Comparison of ENCODE assay signal across 13 mouse cellular contexts in genomic region chr4:148121362-148121761, GRCm38 (mm10). TPM values are rescaled to one million over a fixed set of nuclear protein-coding genes. Genes with fewer than 3 reads are reported as not detected.
DNase-seq lines count a peak whose midpoint lies in the region; ATAC-seq lines count a peak whose summit lies in the region.
"Had no signal": no experiment of that assay in that cellular context is flagged by ENCODE, and none has a peak within 500 bp of the region (broad histone marks: within the 10 kb centered on the region; RNA-seq: fewer than 3 reads in every experiment).

No protein-coding gene starts in this region.

- ATAC-seq in hindbrain, embryonic 14.5 days (ENCODE audit: low FRiP score) = peak; percentile 62
- peak; percentile 46 for ATAC-seq in midbrain, embryonic 14.5 days (ENCODE audit: low FRiP score, low TSS enrichment)

- H3K36me3 ChIP-seq in hindbrain, embryonic 14.5 days (replicated peaks; ENCODE audit: control insufficient read depth, insufficient read depth) = no peaks in the 10 kb centered on the region
- H3K36me3 ChIP-seq in midbrain, embryonic 14.5 days (ENCODE audit: control insufficient read depth, insufficient read depth, low read length) = no peaks in the 10 kb centered on the region
- H3K36me3 ChIP-seq: embryonic facial prominence, embryonic 12.5 days; liver, embryonic 15.5 days had no signal

- DNase-seq in gastrocnemius, postnatal 10 days = peak; percentile 45
- DNase-seq in gastrocnemius, postnatal 25 days = no peak
- DNase-seq in cerebellum, postnatal 36 days = peak; percentile 72 to 73
- DNase-seq in hindbrain, embryonic 14.5 days (ENCODE audit: low spot score) = peak; percentile 78
- peak; percentile 77 for DNase-seq in midbrain, embryonic 14.5 days
- no peak for DNase-seq in gastrocnemius, postnatal 14 days
- no peak for DNase-seq in kidney, postnatal 4 days
- no peak for DNase-seq in urinary bladder, postnatal 10 days (ENCODE audit: low spot score)
- DNase-seq: gastrocnemius, postnatal 36 days; heart, postnatal 36 days; kidney, postnatal 14 days had no signal

- no peak overlapping the region for H3K4me3 ChIP-seq in hindbrain, embryonic 14.5 days (replicated peaks; ENCODE audit: low read length)
- no peak overlapping the region for H3K4me3 ChIP-seq in midbrain, embryonic 14.5 days (replicated peaks; ENCODE audit: low read depth, low read length)
- H3K4me3 ChIP-seq: embryonic facial prominence, embryonic 12.5 days; liver, embryonic 15.5 days had no signal

- H3K9ac ChIP-seq in hindbrain, embryonic 14.5 days = peak overlapping the region; percentile 44; the same call in 1 of the 2 replicates
- H3K9ac ChIP-seq in midbrain, embryonic 14.5 days (replicated peaks; ENCODE audit: low read length) = no peak overlapping the region
- H3K9ac ChIP-seq: embryonic facial prominence, embryonic 12.5 days; liver, embryonic 15.5 days had no signal

- intact Hi-C loops in gastrocnemius, postnatal 14 days (cut with DNase I; ENCODE audit: low total_unique reads) = no loop called here

- no peak overlapping the region for H3K4me2 ChIP-seq in hindbrain, embryonic 14.5 days (replicated peaks)
- H3K4me2 ChIP-seq in midbrain, embryonic 14.5 days (ENCODE audit: low read length) = no peak overlapping the region
- H3K4me2 ChIP-seq: embryonic facial prominence, embryonic 12.5 days; liver, embryonic 15.5 days had no signal

- 55% methylated on average over 4 of the region's 4 CpGs for WGBS in hindbrain, embryonic 14.5 days
- 66% methylated on average over 4 of the region's 4 CpGs for WGBS in midbrain, embryonic 14.5 days

- H3K9me3 ChIP-seq in hindbrain, embryonic 14.5 days (ENCODE audit: control insufficient read depth, low read length) = no peaks in the 10 kb centered on the region
- no peaks in the 10 kb centered on the region for H3K9me3 ChIP-seq in midbrain, embryonic 14.5 days (ENCODE audit: control insufficient read depth, low read length)
- H3K9me3 ChIP-seq: embryonic facial prominence, embryonic 12.5 days; liver, embryonic 15.5 days had no signal

- peaks cover 24% of the 10 kb centered on the region; the same call in 1 of the 2 replicates for H3K4me1 ChIP-seq in hindbrain, embryonic 14.5 days (replicated peaks; ENCODE audit: control insufficient read depth, insufficient read depth, low read length)
- peaks cover 13% of the 10 kb centered on the region; the same call in 1 of the 2 replicates for H3K4me1 ChIP-seq in midbrain, embryonic 14.5 days (ENCODE audit: control insufficient read depth, insufficient read depth, low read length)
- H3K4me1 ChIP-seq: liver, embryonic 15.5 days had no signal

- peak overlapping the region; percentile 72 for H3K27ac ChIP-seq in hindbrain, embryonic 14.5 days
- peak overlapping the region; percentile 64 for H3K27ac ChIP-seq in midbrain, embryonic 14.5 days (replicated peaks; ENCODE audit: low read depth, low read length)
- H3K27ac ChIP-seq: liver, embryonic 15.5 days had no signal

- H3K27me3 ChIP-seq in hindbrain, embryonic 14.5 days (ENCODE audit: control insufficient read depth, insufficient read depth, low read length) = no peaks in the 10 kb centered on the region
- no peaks in the 10 kb centered on the region for H3K27me3 ChIP-seq in midbrain, embryonic 14.5 days (ENCODE audit: control insufficient read depth, insufficient read depth, low read length)
- H3K27me3 ChIP-seq: embryonic facial prominence, embryonic 12.5 days had no signal

RNA-seq across cellular contexts. Expression of gene Mad2l2, which starts 8.8 kb away (rescaled TPM):
- total RNA-seq in gastrocnemius, postnatal 10 days (2021) = 10 to 100 TPM; 11.9 to 14.3 TPM
- total RNA-seq in gastrocnemius, postnatal 25 days (2021) = 10 to 100 TPM; 10.2 to 11.0 TPM
- polyA plus RNA-seq in hindbrain, embryonic 14.5 days (2014; fragmentation: Nextera tagmentation; extraction: Ambion mirVana) = 114 and 124 TPM in 2 replicates
- polyA plus RNA-seq in midbrain, embryonic 14.5 days (2014; fragmentation: Nextera tagmentation; extraction: Ambion mirVana) = 122 and 133 TPM in 2 replicates
- 10 to 100 TPM; 11.5 to 12.9 TPM for total RNA-seq in gastrocnemius, postnatal 14 days (2021)

RNA-seq across cellular contexts. Expression of gene Draxin, which starts 9.1 kb away (rescaled TPM):
- total RNA-seq in gastrocnemius, postnatal 10 days (2021) = under 1 TPM; 0.16 to 0.23 TPM
- not detected for total RNA-seq in gastrocnemius, postnatal 25 days (2021)
- 16.9 and 17.4 TPM in 2 replicates for polyA plus RNA-seq in hindbrain, embryonic 14.5 days (2014; fragmentation: Nextera tagmentation; extraction: Ambion mirVana)
- 21.8 and 24.7 TPM in 2 replicates for polyA plus RNA-seq in midbrain, embryonic 14.5 days (2014; fragmentation: Nextera tagmentation; extraction: Ambion mirVana)
- under 1 TPM; 0.10 to 0.13 TPM for total RNA-seq in gastrocnemius, postnatal 14 days (2021)

RNA-seq across cellular contexts. Expression of gene Fbxo6, which starts 30.6 kb away (rescaled TPM):
- 10 to 100 TPM; 21.3 to 22.8 TPM for total RNA-seq in gastrocnemius, postnatal 10 days (2021)
- total RNA-seq in gastrocnemius, postnatal 25 days (2021) = 10 to 100 TPM; 28.8 to 29.8 TPM
- polyA plus RNA-seq in hindbrain, embryonic 14.5 days (2014; fragmentation: Nextera tagmentation; extraction: Ambion mirVana) = 18.1 and 18.3 TPM in 2 replicates
- polyA plus RNA-seq in midbrain, embryonic 14.5 days (2014; fragmentation: Nextera tagmentation; extraction: Ambion mirVana) = 18.7 and 22.8 TPM in 2 replicates
- 10 to 100 TPM; 22.9 to 29.1 TPM for total RNA-seq in gastrocnemius, postnatal 14 days (2021)

RNA-seq across cellular contexts. Expression of gene Agtrap, which starts 33.5 kb away (rescaled TPM):
- 10 to 100 TPM; 14.9 to 15.5 TPM for total RNA-seq in gastrocnemius, postnatal 10 days (2021)
- 10 to 100 TPM; 10.9 to 16.2 TPM for total RNA-seq in gastrocnemius, postnatal 25 days (2021)
- polyA plus RNA-seq in hindbrain, embryonic 14.5 days (2014; fragmentation: Nextera tagmentation; extraction: Ambion mirVana) = 5.3 and 6.6 TPM in 2 replicates
- 3.7 and 6.3 TPM in 2 replicates for polyA plus RNA-seq in midbrain, embryonic 14.5 days (2014; fragmentation: Nextera tagmentation; extraction: Ambion mirVana)
- total RNA-seq in gastrocnemius, postnatal 14 days (2021) = 10 to 100 TPM; 12.3 to 14.7 TPM

RNA-seq across cellular contexts. Expression of gene Fbxo44, which starts 38.9 kb away (rescaled TPM):
- 1 to 10 TPM in 1 of 2 experiments, under 1 TPM in 1; 0.75 to 1.6 TPM for total RNA-seq in gastrocnemius, postnatal 10 days (2021)
- total RNA-seq in gastrocnemius, postnatal 25 days (2021) = 1 to 10 TPM; 6.4 to 7.1 TPM
- 98.6 and 101 TPM in 2 replicates for polyA plus RNA-seq in hindbrain, embryonic 14.5 days (2014; fragmentation: Nextera tagmentation; extraction: Ambion mirVana)
- 102 and 106 TPM in 2 replicates for polyA plus RNA-seq in midbrain, embryonic 14.5 days (2014; fragmentation: Nextera tagmentation; extraction: Ambion mirVana)
- 1 to 10 TPM; 1.4 to 3.3 TPM for total RNA-seq in gastrocnemius, postnatal 14 days (2021)

Comparison
In these comparisons a context has a peak if more than half of its experiments do, and no peak if none do; other contexts are left out.
1. DNase-seq: peak in gastrocnemius, postnatal 10 days (single experiment), cerebellum, postnatal 36 days (2 of 2), hindbrain, embryonic 14.5 days (single experiment) and midbrain, embryonic 14.5 days (single experiment); none in gastrocnemius, postnatal 25 days (single experiment), gastrocnemius, postnatal 14 days (single experiment), kidney, postnatal 4 days (0 of 2) and urinary bladder, postnatal 10 days (single experiment).